Mouse (Mus musculus) kidney, postnatal 0 days (tissue): ENCODE measurements at regions not wholly inside any gene's neighbourhood (a gene's known extent, or its start where the extent isn't known, plus 50 kb on each side); places are given as distances from the start of the nearest gene placed in this dataset.

ENCODE experiments used
- ATAC-seq: fragments of 200-750 bp; cut with Nextera tagmentation; replicated peaks from 2 replicates; pipeline ENCODE4 v1.8.0; 2017; ENCODE audit warnings: low read depth, moderate number of reproducible peaks, moderate TSS enrichment, moderate library complexity; ENCODE audit not compliant: low FRiP score
- DNase-seq: peaks from one replicate; pipeline ENCODE4 v3.0.0-alpha.2; 2016; ENCODE audit warnings: low spot score
- H3K27ac ChIP-seq: fragments of 300-500 bp; sonication (generic); 2 replicates; pipeline ENCODE4 v1.5.1; 2014; ENCODE audit warnings: mild to moderate bottlenecking
- H3K27me3 ChIP-seq: fragments of 300-500 bp; sonication (generic); 2 replicates; pipeline ENCODE4 v1.6.1; 2014; ENCODE audit warnings: low read length, mixed read lengths; ENCODE audit not compliant: insufficient read depth
- H3K36me3 ChIP-seq: fragments of 300-500 bp; sonication (generic); 2 replicates; pipeline ENCODE4 v1.6.1; 2014; ENCODE audit warnings: low read length, mixed read lengths; ENCODE audit not compliant: insufficient read depth
- H3K4me1 ChIP-seq: fragments of 300-500 bp; sonication (generic); replicated peaks from 2 replicates; pipeline ENCODE4 v1.6.1; 2014; ENCODE audit warnings: antibody characterized with exemption, low read length, mixed read lengths; ENCODE audit not compliant: insufficient read depth
- H3K4me2 ChIP-seq: fragments of 300-500 bp; sonication (generic); 2 replicates; pipeline ENCODE4 v1.6.1; 2014; ENCODE audit warnings: mild to moderate bottlenecking, low read length, moderate library complexity, mixed read lengths
- H3K4me3 ChIP-seq: fragments of 300-500 bp; sonication (generic); replicated peaks from 2 replicates; pipeline ENCODE4 v1.5.1; 2014; ENCODE audit warnings: low read depth, low read length
- H3K9ac ChIP-seq: fragments of 300-500 bp; sonication (generic); 2 replicates; pipeline ENCODE4 v1.6.1; 2014; ENCODE audit warnings: low read depth, low read length
- H3K9me3 ChIP-seq: fragments of 300-500 bp; sonication (generic); replicated peaks from 2 replicates; pipeline ENCODE4 v1.6.1; 2016; ENCODE audit warnings: low read length, inconsistent platforms, mixed read lengths
- CTCF ChIP-seq: IDR thresholded peaks from 2 replicates; pipeline ENCODE4 v1.5.1; 2016; ENCODE audit warnings: antibody characterized with exemption, low read depth, mild to moderate bottlenecking, moderate library complexity
- WGBS: fragments of 180-500 bp; shearing (Covaris S2); extraction: QIAGEN DNeasy Blood & Tissue Kit; methylation state at CpG from one replicate; pipeline ENCODE4 v1.1.7; 2014; 5-methylcytosine and 5-hydroxymethylcytosine counted together

- no peaks in the 10 kb centered on the region for H3K4me1 ChIP-seq
- DNase-seq = no peak
Observed at GRCm38 (mm10) chr2:137375346-137375745, 258.9 kb upstream of the Jag1 start.

GRCm38 (mm10) chr2:137371062-137371461 is 254.6 kb upstream of the Jag1 start:
- no peak for ATAC-seq
- Histone ChIP-seq H3K4me2 (no peak overlapping the region), H3K4me1 (no peaks in the 10 kb centered on the region), H3K4me3 (no peak overlapping the region), H3K9ac (no peak overlapping the region), H3K27ac (no peak overlapping the region), H3K27me3 (no peaks in the 10 kb centered on the region), H3K36me3 (no peaks in the 10 kb centered on the region), H3K9me3 (no peaks in the 10 kb centered on the region)
- WGBS = 84% methylated on average over 2 of the region's 2 CpGs
- TF ChIP-seq CTCF = no peak
- no peak for DNase-seq

More at GRCm38 (mm10) chr2:137375346-137375745, 258.9 kb upstream of the Jag1 start:
- TF ChIP-seq CTCF = no peak
- no peaks in the 10 kb centered on the region for H3K36me3 ChIP-seq
- no peak overlapping the region for H3K9ac ChIP-seq
- 72% methylated on average over 5 of the region's 5 CpGs for WGBS
- no peak overlapping the region for H3K4me3 ChIP-seq
- H3K27ac ChIP-seq = no peak overlapping the region
- ATAC-seq = no peak
- no peaks in the 10 kb centered on the region for H3K9me3 ChIP-seq
- no peak overlapping the region for H3K4me2 ChIP-seq
- no peaks in the 10 kb centered on the region for H3K27me3 ChIP-seq

- Histone ChIP-seq H3K36me3 (no peaks in the 10 kb centered on the region), H3K4me1 (no peaks in the 10 kb centered on the region), H3K9me3 (no peaks in the 10 kb centered on the region), H3K4me2 (no peak overlapping the region), H3K9ac (no peak overlapping the region), H3K4me3 (no peak overlapping the region), H3K27ac (no peak overlapping the region), H3K27me3 (no peaks in the 10 kb centered on the region)
- TF ChIP-seq CTCF = no peak
- WGBS = 41% methylated on average over 2 of the region's 2 CpGs
- no peak for ATAC-seq
- peak; percentile 38 for DNase-seq
Observed at GRCm38 (mm10) chr2:137363006-137363405, 246.6 kb upstream of the Jag1 start.

- no peaks in the 10 kb centered on the region for H3K36me3 ChIP-seq
- DNase-seq (no peak), ATAC-seq (no peak)
- peak overlapping the region; percentile 13; the same call in 1 of the 2 replicates for H3K4me3 ChIP-seq
- WGBS = 48% methylated on average over 13 of the region's 13 CpGs
- 0 out of 2 replicates have a peak, but pooled peaks cover 3% of the 10 kb centered on the region for H3K4me1 ChIP-seq
- no peak overlapping the region for H3K9ac ChIP-seq
- H3K27me3 ChIP-seq = no peaks in the 10 kb centered on the region
- no peak for TF ChIP-seq CTCF
- no peaks in the 10 kb centered on the region for H3K9me3 ChIP-seq
- no peak overlapping the region for H3K27ac ChIP-seq
- H3K4me2 ChIP-seq = peak overlapping the region; percentile 46
Observed at GRCm38 (mm10) chr2:137357181-137357738, 240.8 kb upstream of the Jag1 start.

- Histone ChIP-seq H3K27ac (no peak overlapping the region), H3K9me3 (no peaks in the 10 kb centered on the region), H3K4me2 (no peak overlapping the region), H3K36me3 (no peaks in the 10 kb centered on the region), H3K4me3 (no peak overlapping the region), H3K27me3 (no peaks in the 10 kb centered on the region), H3K9ac (no peak overlapping the region), H3K4me1 (no peaks in the 10 kb centered on the region)
- no peak for ATAC-seq
- 61% methylated on average over 2 of the region's 2 CpGs for WGBS
- TF ChIP-seq CTCF = no peak
- no peak for DNase-seq
Observed at GRCm38 (mm10) chr2:137343736-137344135, 227.3 kb upstream of the Jag1 start.

GRCm38 (mm10) chr2:137329995-137330394 is 213.6 kb upstream of the Jag1 start:
- Histone ChIP-seq H3K4me2 (no peak overlapping the region), H3K27ac (no peak overlapping the region), H3K4me1 (no peaks in the 10 kb centered on the region), H3K9me3 (no peaks in the 10 kb centered on the region), H3K4me3 (no peak overlapping the region), H3K36me3 (no peaks in the 10 kb centered on the region), H3K9ac (no peak overlapping the region), H3K27me3 (no peaks in the 10 kb centered on the region)
- TF ChIP-seq CTCF = no peak
- 79% methylated on average over 8 of the region's 8 CpGs for WGBS
- DNase-seq (no peak), ATAC-seq (peak; percentile 75)

- no peaks in the 10 kb centered on the region for H3K9me3 ChIP-seq
- H3K36me3 ChIP-seq = no peaks in the 10 kb centered on the region
- H3K27me3 ChIP-seq = no peaks in the 10 kb centered on the region
- DNase-seq (no peak), ATAC-seq (no peak)
- TF ChIP-seq CTCF = no peak
- 79% methylated on average over 5 of the region's 5 CpGs for WGBS
- no peak overlapping the region for H3K9ac ChIP-seq
- no peak overlapping the region for H3K4me3 ChIP-seq
- no peak overlapping the region for H3K4me2 ChIP-seq
- H3K27ac ChIP-seq = no peak overlapping the region
- no peaks in the 10 kb centered on the region for H3K4me1 ChIP-seq
Observed at GRCm38 (mm10) chr2:137323445-137323844, 207.0 kb upstream of the Jag1 start.
